Mouse (Mus musculus) lung, postnatal 0 days (tissue): ENCODE measurements around the gene Brat1.

ENCODE experiments used
- CTCF ChIP-seq: IDR thresholded peaks from 2 replicates; pipeline ENCODE4 v1.5.1; 2016; ENCODE audit warnings: antibody characterized with exemption, mild to moderate bottlenecking
- EP300 ChIP-seq: IDR thresholded peaks from 2 replicates; pipeline ENCODE4 v1.6.1; 2016; ENCODE audit warnings: antibody characterized with exemption, mild to moderate bottlenecking, control low read depth

DNA sequence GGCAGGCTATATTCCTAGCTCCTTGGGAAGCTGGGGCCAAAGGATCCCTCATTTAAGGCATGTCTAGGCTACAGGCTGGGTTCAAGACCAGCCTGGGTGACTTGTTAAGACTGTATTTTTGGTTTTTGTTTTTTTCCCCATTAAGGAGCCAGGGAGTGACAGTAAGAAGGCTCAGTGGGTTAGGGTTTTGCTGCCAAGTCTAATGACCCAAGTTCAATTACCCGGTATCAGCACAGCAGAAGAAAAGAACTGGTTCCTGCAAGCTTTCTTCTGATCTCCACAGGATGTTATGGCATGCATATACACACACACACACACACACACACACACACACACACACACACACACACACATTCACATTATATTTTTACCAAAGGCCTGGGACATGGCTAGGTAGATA, 44.4 kb upstream of the Brat1 start:
- TF ChIP-seq CTCF (no peak), EP300 (no peak)
